Mouse (Mus musculus) NIH3T3 (cell line): ENCODE measurements around the gene Lrrc55.
A peak's percentile ranks its signal among the peaks of the same experiment; 100 is the strongest.

Experiments used
- DNase-seq: peaks from one replicate; pipeline ENCODE4 v3.0.0-alpha.2; 2012; ENCODE audit warnings: low read depth

Lrrc55 gene

GRCm38 (mm10) chr2:85172071-85172762 lies 24.8 kb downstream of the Lrrc55 start:
- peak; percentile 75 for DNase-seq

GRCm38 (mm10) chr2:85168327-85168726 lies 28.7 kb downstream of the Lrrc55 start:
- DNase-seq, result no peak

GRCm38 (mm10) chr2:85167624-85168023 lies 29.4 kb downstream of the Lrrc55 start:
- no peak for DNase-seq

- DNase-seq, result no peak
Measured at GRCm38 (mm10) chr2:85163311-85164047, 33.5 kb downstream of the Lrrc55 start.

- no peak for DNase-seq
Measured at GRCm38 (mm10) chr2:85161638-85162093, 35.3 kb downstream of the Lrrc55 start.

- no peak for DNase-seq
Measured at GRCm38 (mm10) chr2:85160901-85161637, 35.9 kb downstream of the Lrrc55 start.

- DNase-seq, result no peak
Measured at GRCm38 (mm10) chr2:85157382-85157781, 39.6 kb downstream of the Lrrc55 start.

- no peak for DNase-seq
Measured at GRCm38 (mm10) chr2:85156136-85156535, 40.9 kb downstream of the Lrrc55 start.

GRCm38 (mm10) chr2:85155334-85155733 lies 41.7 kb downstream of the Lrrc55 start:
- no peak for DNase-seq

- DNase-seq, result no peak
Measured at GRCm38 (mm10) chr2:85151233-85151632, 45.8 kb downstream of the Lrrc55 start.

GRCm38 (mm10) chr2:85150373-85150772 lies 46.6 kb downstream of the Lrrc55 start:
- no peak for DNase-seq

- no peak for DNase-seq
Measured at GRCm38 (mm10) chr2:85147481-85147880, 49.5 kb downstream of the Lrrc55 start.

- DNase-seq, result no peak
Measured at GRCm38 (mm10) chr2:85145346-85145745, 51.7 kb downstream of the Lrrc55 start.

GRCm38 (mm10) chr2:85144908-85145307 lies 52.1 kb downstream of the Lrrc55 start:
- no peak for DNase-seq

- DNase-seq, result no peak
Measured at GRCm38 (mm10) chr2:85140833-85141232, 56.2 kb downstream of the Lrrc55 start.

- no peak for DNase-seq
Measured at GRCm38 (mm10) chr2:85139846-85140245, 57.2 kb downstream of the Lrrc55 start.

GRCm38 (mm10) chr2:85139393-85139792 lies 57.6 kb downstream of the Lrrc55 start:
- no peak for DNase-seq

- DNase-seq, result no peak
Measured at GRCm38 (mm10) chr2:85138143-85138542, 58.9 kb downstream of the Lrrc55 start.

- no peak for DNase-seq
Measured at GRCm38 (mm10) chr2:85137601-85138140, 59.3 kb downstream of the Lrrc55 start.

GRCm38 (mm10) chr2:85136831-85137520 lies 60.0 kb downstream of the Lrrc55 start:
- no peak for DNase-seq

GRCm38 (mm10) chr2:85136089-85136488 lies 60.9 kb downstream of the Lrrc55 start, which contains the start of gene Aplnr:
Gene Aplnr (plus strand): TSS chr2:85136225.
- DNase-seq, result no peak

- no peak for DNase-seq
Measured at GRCm38 (mm10) chr2:85135099-85135498, 61.9 kb downstream of the Lrrc55 start.
